Mouse (Mus musculus) lung, embryonic 16.5 days (tissue): ENCODE data around the gene Card6. TPM values are rescaled to one million over a fixed set of nuclear protein-coding genes. Genes with fewer than 3 reads are reported as not detected.

Experiments used
- ATAC-seq: fragments of 200-750 bp; cut with Nextera tagmentation; 2 replicates; pipeline ENCODE4 v1.8.0; 2017; ENCODE audit warnings: low read depth, mild to moderate bottlenecking, moderate library complexity
- H3K27ac ChIP-seq: fragments of 300-500 bp; sonication (generic); 2 replicates; pipeline ENCODE4 v1.5.1; 2014; ENCODE audit warnings: mild to moderate bottlenecking, control low read depth, low read length
- H3K27me3 ChIP-seq: fragments of 300-500 bp; sonication (generic); 2 replicates; pipeline ENCODE4 v1.6.1; 2014; ENCODE audit warnings: low read depth, low read length, mixed read lengths; ENCODE audit not compliant: control insufficient read depth, insufficient read depth
- H3K36me3 ChIP-seq: fragments of 300-500 bp; sonication (generic); 2 replicates; pipeline ENCODE4 v1.6.1; 2014; ENCODE audit warnings: low read length; ENCODE audit not compliant: control insufficient read depth, insufficient read depth
- H3K4me1 ChIP-seq: fragments of 300-500 bp; sonication (generic); replicated peaks from 2 replicates; pipeline ENCODE4 v1.6.1; 2014; ENCODE audit warnings: low read length, mixed read lengths; ENCODE audit not compliant: control insufficient read depth, insufficient read depth
- H3K4me2 ChIP-seq: fragments of 300-500 bp; sonication (generic); 2 replicates; pipeline ENCODE4 v1.6.1; 2014; ENCODE audit warnings: low read depth, low read length, control low read depth
- H3K4me3 ChIP-seq: fragments of 300-500 bp; sonication (generic); 2 replicates; pipeline ENCODE4 v1.5.1; 2014; ENCODE audit warnings: mild to moderate bottlenecking, low read length, control low read depth
- H3K9ac ChIP-seq: fragments of 300-500 bp; sonication (generic); 2 replicates; pipeline ENCODE4 v1.6.1; 2014; ENCODE audit warnings: low read length, control low read depth
- H3K9me3 ChIP-seq: fragments of 300-500 bp; sonication (generic); 2 replicates; pipeline ENCODE4 v1.6.1; 2016; ENCODE audit warnings: low read length; ENCODE audit not compliant: control insufficient read depth
- polyA plus RNA-seq: library from polyadenylated mRNA; unstranded; fragments of >200 nt; fragmentation: Nextera tagmentation; extraction: Ambion mirVana; gene quantifications from 2 replicates; pipeline ENCODE4 v1.2.1, GENCODE M21; 2015

Card6 gene
- polyA plus RNA-seq, 1 experiment from 2014 or later: 2.3 TPM

DNA sequence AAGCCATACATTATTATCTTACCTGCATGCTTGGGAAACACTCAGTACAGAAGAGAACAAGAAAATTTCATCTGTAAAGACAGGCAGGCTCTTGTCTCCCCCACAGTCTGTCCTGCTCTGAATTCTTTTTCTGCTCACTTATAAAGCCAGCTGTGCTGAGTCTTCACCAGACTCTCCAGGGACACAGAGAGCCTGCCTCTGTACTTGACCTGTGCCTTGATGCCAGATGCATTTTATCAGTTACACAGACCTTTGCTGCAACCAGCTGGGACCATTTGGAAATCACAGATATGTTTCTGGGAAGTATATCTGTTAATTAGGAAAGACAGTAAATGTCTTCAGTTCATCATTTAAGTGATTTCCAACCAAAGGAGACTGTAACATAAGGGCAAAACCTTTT lies 44.7 kb downstream of the Card6 start, which contains the start of gene C7:
C7 (minus strand) TSS at position 106 of the 400 bp plus-strand sequence.
- no peak within 1 kb of the TSS for H3K27ac ChIP-seq
- no peak within 1 kb of the TSS for H3K4me3 ChIP-seq
- no peak within 1 kb of the TSS for H3K4me2 ChIP-seq
- no peaks in the 10 kb centered on the region for H3K4me1 ChIP-seq
- H3K36me3 ChIP-seq: no peaks in the 10 kb centered on the region
- no peaks in the 10 kb centered on the region for H3K27me3 ChIP-seq
- no peak within 1 kb of the TSS for H3K9ac ChIP-seq
- ATAC-seq: peak; percentile 74
- H3K9me3 ChIP-seq: no peaks in the 10 kb centered on the region

Other genes starting within 250 kb of the Card6 start
- gene Mroh2b, start 209.8 kb downstream of the Card6 start, polyA plus RNA-seq: not detected in 2 replicates
- gene C7, start 44.8 kb downstream of the Card6 start, polyA plus RNA-seq: 0.21 and 0.33 TPM in 2 replicates
- gene Rpl37, start 8.1 kb upstream of the Card6 start, polyA plus RNA-seq: 499 and 571 TPM in 2 replicates
- gene Prkaa1, start 35.3 kb upstream of the Card6 start, polyA plus RNA-seq: 19.8 and 21.0 TPM in 2 replicates
- 38.8 and 44.3 TPM in 2 replicates for gene Ttc33, start 77.0 kb upstream of the Card6 start, polyA plus RNA-seq
- 2.1 and 2.8 TPM in 2 replicates for gene Ptger4, start 135.6 kb upstream of the Card6 start, polyA plus RNA-seq